Mouse (Mus musculus): ENCODE results near the gene Spink8. TPM values are rescaled to one million over a fixed set of nuclear protein-coding genes. Genes with fewer than 3 reads are reported as not detected.
"Not testable (repeated sequence)": the region's sequence is repeated elsewhere in the genome, so short reads cannot be mapped to it uniquely, and the experiment has no call there.

Gene Spink8
- not detected in 2 replicates for polyA plus RNA-seq (2016; fragmentation: Nextera tagmentation; extraction: Ambion mirVana)

- Histone ChIP-seq H3K4me1 (no peaks in the 10 kb centered on the region), H3K27ac (no peak within 1 kb of the TSS; the same call in 1 of the 2 replicates), H3K27me3 (no peaks in the 10 kb centered on the region), H3K36me3 (no peaks in the 10 kb centered on the region), H3K4me2 (replicated peaks) (no peak within 1 kb of the TSS), H3K9ac (no peak within 1 kb of the TSS), H3K4me3 (no peak within 1 kb of the TSS), H3K9me3 (replicated peaks) (no peaks in the 10 kb centered on the region)
- ATAC-seq (ENCODE audit: low FRiP score), result no peak
- WGBS, result 58% methylated on average over 1 of the region's 1 CpGs
Measured at GRCm38 (mm10) chr9:109811980-109812379, at the start of gene Spink8. TSS of gene Spink8 (plus strand) at chr9:109812280.

- H3K4me1 ChIP-seq, H3K27ac ChIP-seq: not testable (repeated sequence)
- 68% methylated on average over 1 of the region's 1 CpGs for WGBS
Measured at GRCm38 (mm10) chr9:109766841-109767240, 45.2 kb upstream of the Spink8 start.

GRCm38 (mm10) chr9:109790570-109790969, 21.5 kb upstream of the Spink8 start, which contains the start of gene Fbxw27:
TSS of gene Fbxw27 (minus strand) at chr9:109790670.
- not testable (repeated sequence) for H3K4me3 ChIP-seq; ATAC-seq (ENCODE audit: low FRiP score)

More at GRCm38 (mm10) chr9:109766841-109767240, 45.2 kb upstream of the Spink8 start:
- H3K9me3 ChIP-seq (replicated peaks); H3K27me3 ChIP-seq; H3K36me3 ChIP-seq; H3K4me3 ChIP-seq; ATAC-seq (ENCODE audit: low FRiP score); H3K9ac ChIP-seq; H3K4me2 ChIP-seq (replicated peaks): not testable (repeated sequence)

GRCm38 (mm10) chr9:109795221-109795620, 16.9 kb upstream of the Spink8 start:
- Histone ChIP-seq H3K4me3 (no peak overlapping the region), H3K4me1 (no peaks in the 10 kb centered on the region), H3K27me3 (no peaks in the 10 kb centered on the region), H3K27ac (no peak overlapping the region), H3K4me2 (replicated peaks) (no peak overlapping the region), H3K36me3 (no peaks in the 10 kb centered on the region), H3K9me3 (replicated peaks) (no peaks in the 10 kb centered on the region), H3K9ac (no peak overlapping the region)
- WGBS, result 82% methylated on average over 2 of the region's 2 CpGs
- ATAC-seq (ENCODE audit: low FRiP score), result no peak

More at GRCm38 (mm10) chr9:109790570-109790969, 21.5 kb upstream of the Spink8 start, which contains the start of gene Fbxw27:
- not testable (repeated sequence) for H3K9me3 ChIP-seq (replicated peaks); H3K36me3 ChIP-seq; H3K27ac ChIP-seq; H3K27me3 ChIP-seq; H3K4me2 ChIP-seq (replicated peaks); H3K4me1 ChIP-seq; H3K9ac ChIP-seq
- WGBS, result 79% methylated on average over 4 of the region's 4 CpGs

GRCm38 (mm10) chr9:109795811-109796210, 16.3 kb upstream of the Spink8 start:
- no peak overlapping the region for H3K9ac ChIP-seq
- H3K4me3 ChIP-seq, result no peak overlapping the region
- no peak overlapping the region for H3K27ac ChIP-seq
- H3K36me3 ChIP-seq, result no peaks in the 10 kb centered on the region
- H3K4me1 ChIP-seq, result no peaks in the 10 kb centered on the region
- WGBS, result 72% methylated on average over 2 of the region's 2 CpGs
- H3K4me2 ChIP-seq (replicated peaks), result no peak overlapping the region
- no peak for ATAC-seq (ENCODE audit: low FRiP score)
- no peaks in the 10 kb centered on the region for H3K9me3 ChIP-seq (replicated peaks)
- no peaks in the 10 kb centered on the region for H3K27me3 ChIP-seq

- no peak overlapping the region for H3K9ac ChIP-seq
- no peaks in the 10 kb centered on the region for H3K4me1 ChIP-seq
- H3K27ac ChIP-seq, result no peak overlapping the region
- ATAC-seq (ENCODE audit: low FRiP score), result no peak
- 91% methylated on average over 1 of the region's 1 CpGs for WGBS
- H3K27me3 ChIP-seq, result no peaks in the 10 kb centered on the region
- H3K4me2 ChIP-seq (replicated peaks), result no peak overlapping the region
- H3K36me3 ChIP-seq, result no peaks in the 10 kb centered on the region
- H3K9me3 ChIP-seq (replicated peaks), result no peaks in the 10 kb centered on the region
- no peak overlapping the region for H3K4me3 ChIP-seq
Measured at GRCm38 (mm10) chr9:109798051-109798450, 14.0 kb upstream of the Spink8 start.

GRCm38 (mm10) chr9:109805596-109805995, 6.5 kb upstream of the Spink8 start:
- not testable (repeated sequence) for H3K4me3 ChIP-seq; H3K27ac ChIP-seq; H3K4me2 ChIP-seq (replicated peaks); H3K9ac ChIP-seq; H3K36me3 ChIP-seq; H3K27me3 ChIP-seq; H3K4me1 ChIP-seq; H3K9me3 ChIP-seq (replicated peaks); ATAC-seq (ENCODE audit: low FRiP score)
- 92% methylated on average over 2 of the region's 2 CpGs for WGBS

GRCm38 (mm10) chr9:109806260-109806659, 5.8 kb upstream of the Spink8 start:
- ATAC-seq (ENCODE audit: low FRiP score), result no peak
- Histone ChIP-seq H3K4me2 (replicated peaks) (no peak overlapping the region), H3K27ac (no peak overlapping the region), H3K9ac (no peak overlapping the region), H3K27me3 (no peaks in the 10 kb centered on the region), H3K4me3 (no peak overlapping the region), H3K4me1 (no peaks in the 10 kb centered on the region), H3K36me3 (no peaks in the 10 kb centered on the region), H3K9me3 (replicated peaks) (no peaks in the 10 kb centered on the region)
- WGBS, result 44% methylated on average over 1 of the region's 1 CpGs

GRCm38 (mm10) chr9:109806695-109807293, 5.3 kb upstream of the Spink8 start:
- WGBS, result 93% methylated on average over 2 of the region's 2 CpGs
- no peak overlapping the region for H3K4me2 ChIP-seq (replicated peaks)
- H3K27me3 ChIP-seq, result no peaks in the 10 kb centered on the region

GRCm38 (mm10) chr9:109807898-109808297, 4.2 kb upstream of the Spink8 start:
- 67% methylated on average over 3 of the region's 3 CpGs for WGBS
- no peak for ATAC-seq (ENCODE audit: low FRiP score)
- H3K36me3 ChIP-seq, result no peaks in the 10 kb centered on the region
- no peaks in the 10 kb centered on the region for H3K4me1 ChIP-seq
- H3K27me3 ChIP-seq, result no peaks in the 10 kb centered on the region
- H3K4me2 ChIP-seq (replicated peaks), result no peak overlapping the region
- H3K27ac ChIP-seq, result no peak overlapping the region
- no peak overlapping the region for H3K4me3 ChIP-seq
- H3K9ac ChIP-seq, result no peak overlapping the region
- H3K9me3 ChIP-seq (replicated peaks), result no peaks in the 10 kb centered on the region

More at GRCm38 (mm10) chr9:109806695-109807293, 5.3 kb upstream of the Spink8 start:
- no peak for ATAC-seq (ENCODE audit: low FRiP score)
- H3K27ac ChIP-seq, result no peak overlapping the region
- H3K4me3 ChIP-seq, result no peak overlapping the region
- no peaks in the 10 kb centered on the region for H3K36me3 ChIP-seq
- no peaks in the 10 kb centered on the region for H3K4me1 ChIP-seq
- no peak overlapping the region for H3K9ac ChIP-seq
- H3K9me3 ChIP-seq (replicated peaks), result no peaks in the 10 kb centered on the region

- peak; percentile 32; the same call in 1 of the 2 replicates for ATAC-seq (ENCODE audit: low FRiP score)
- H3K27ac ChIP-seq, result no peak overlapping the region; the same call in 1 of the 2 replicates
- H3K9me3 ChIP-seq (replicated peaks), result no peaks in the 10 kb centered on the region
- H3K4me3 ChIP-seq, result no peak overlapping the region
- H3K4me1 ChIP-seq, result no peaks in the 10 kb centered on the region
- H3K4me2 ChIP-seq (replicated peaks), result no peak overlapping the region
- no peaks in the 10 kb centered on the region for H3K27me3 ChIP-seq
- no peaks in the 10 kb centered on the region for H3K36me3 ChIP-seq
- H3K9ac ChIP-seq, result no peak overlapping the region
- 40% methylated on average over 7 of the region's 7 CpGs for WGBS
Measured at GRCm38 (mm10) chr9:109813424-109813823, 1.3 kb downstream of the Spink8 start.

- Histone ChIP-seq H3K4me1 (no peaks in the 10 kb centered on the region), H3K36me3 (no peaks in the 10 kb centered on the region), H3K9me3 (replicated peaks) (no peaks in the 10 kb centered on the region), H3K4me2 (replicated peaks) (no peak overlapping the region), H3K9ac (no peak overlapping the region), H3K27ac (no peak overlapping the region), H3K27me3 (no peaks in the 10 kb centered on the region), H3K4me3 (no peak overlapping the region)
- WGBS, result 55% methylated on average over 6 of the region's 6 CpGs
- no peak for ATAC-seq (ENCODE audit: low FRiP score)
Measured at GRCm38 (mm10) chr9:109816341-109816740, 4.3 kb downstream of the Spink8 start.

- Histone ChIP-seq H3K4me1 (no peaks in the 10 kb centered on the region), H3K36me3 (peaks cover 9% of the 10 kb centered on the region; the same call in 1 of the 2 replicates), H3K4me3 (no peak overlapping the region), H3K4me2 (replicated peaks) (no peak overlapping the region), H3K27ac (no peak overlapping the region), H3K27me3 (no peaks in the 10 kb centered on the region), H3K9ac (no peak overlapping the region), H3K9me3 (replicated peaks) (no peaks in the 10 kb centered on the region)
- no peak for ATAC-seq (ENCODE audit: low FRiP score)
- WGBS, result 69% methylated on average over 4 of the region's 4 CpGs
Measured at GRCm38 (mm10) chr9:109825739-109826138, 13.7 kb downstream of the Spink8 start.
